Mouse (Mus musculus) CH12.LX (cell line): Measurements from ENCODE around the gene Ttf2.

Experiments
- CHD2 ChIP-seq: IDR thresholded peaks from 2 replicates; pipeline ENCODE4 v1.6.1; 2011; ENCODE audit warnings: low read length, improper control_type of control experiment
- CTCF ChIP-seq, 2 experiments: IDR thresholded peaks in 1 of 2; conservative IDR thresholded peaks in 1 of 2; 2 replicates each; pipeline ENCODE4 v1.5.1; 2011 to 2012; ENCODE audit warnings: low read depth in 2 of 2, low read length in 2 of 2, improper control_type of control experiment in 1 of 2, inconsistent platforms in 1 of 2, mild to moderate bottlenecking in 1 of 2, moderate library complexity in 1 of 2
- EP300 ChIP-seq: IDR thresholded peaks from 2 replicates; pipeline ENCODE4 v1.6.1; 2011; ENCODE audit warnings: low read length, improper control_type of control experiment
- JUND ChIP-seq: conservative IDR thresholded peaks from 2 replicates; pipeline ENCODE4 v1.6.1; 2011; ENCODE audit warnings: low read depth, low read length, improper control_type of control experiment
- KAT2A ChIP-seq: IDR thresholded peaks from 2 replicates; pipeline ENCODE4 v1.6.1; 2012; ENCODE audit warnings: low read length, improper control_type of control experiment, inconsistent platforms; ENCODE audit not compliant: insufficient replicate concordance
- POLR2A ChIP-seq: IDR thresholded peaks from 2 replicates; pipeline ENCODE4 v1.6.1; 2011; ENCODE audit warnings: low read depth, mild to moderate bottlenecking, improper control_type of control experiment, low read length
- POLR2AphosphoS2 ChIP-seq: IDR thresholded peaks from 2 replicates; pipeline ENCODE4 v1.6.1; 2011; ENCODE audit warnings: low read depth, low read length, improper control_type of control experiment

DNA sequence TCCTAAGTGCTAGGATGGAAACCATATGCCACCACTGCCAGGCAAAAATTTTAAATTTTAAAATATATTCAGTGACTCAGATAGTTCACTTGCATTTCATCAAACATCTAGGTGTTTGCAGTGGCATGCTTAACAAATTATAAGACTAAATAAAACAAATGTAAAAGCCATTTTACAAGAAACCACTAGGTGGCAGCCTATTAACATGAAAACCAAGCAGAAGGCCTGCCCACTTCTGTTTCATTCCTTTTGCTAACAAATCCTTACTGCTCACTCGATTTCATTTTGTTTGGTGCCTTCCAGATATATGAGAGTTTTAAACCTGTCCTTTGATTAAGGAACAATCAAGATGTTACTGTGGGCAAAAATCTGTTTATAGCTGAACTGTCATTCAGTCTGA is 4.4 kb upstream of the Ttf2 start:
- no peak for TF ChIP-seq KAT2A
- TF ChIP-seq CHD2: no peak
- TF ChIP-seq CTCF (conservative IDR thresholded peaks at IDR 0.05 in 1 of 2, IDR thresholded peaks at IDR 0.05 in 1 of 2; ENCODE audit: low read depth in 2 of 2, low read length in 2 of 2): peak; percentile 33 to 86; a peak in 3 of 4 replicates
- no peak for TF ChIP-seq JUND
- no peak for TF ChIP-seq POLR2AphosphoS2
- no peak for TF ChIP-seq POLR2A
- TF ChIP-seq EP300: no peak
